ENCODE assay signal across 19 mouse cellular contexts in the genomic region with DNA sequence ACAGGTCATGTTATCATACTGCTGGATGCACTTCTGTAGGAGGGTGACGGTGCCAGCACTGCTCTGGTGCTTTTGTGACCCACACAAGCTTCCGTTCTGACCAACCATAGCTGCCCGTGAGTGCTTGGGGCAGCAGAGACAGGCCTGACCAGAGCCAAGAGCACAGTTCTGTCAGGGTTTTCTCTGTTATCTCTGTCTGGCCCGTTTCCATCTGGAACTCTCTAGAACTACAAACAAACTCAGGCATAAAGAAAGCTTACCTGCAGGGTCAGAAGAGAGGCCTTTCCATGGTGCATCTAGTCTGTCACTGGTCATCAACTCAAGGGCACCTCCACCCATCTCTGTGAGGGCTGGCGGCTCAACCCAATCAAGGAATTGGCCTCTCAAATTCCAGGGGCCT.
A peak's percentile ranks its signal among the peaks of the same experiment; 100 is the strongest.
DNase-seq lines count a peak whose midpoint lies in the region; ATAC-seq and TF ChIP-seq lines count a peak whose summit lies in the region.
"Had no signal": no experiment of that assay in that cellular context is flagged by ENCODE, and none has a peak within 500 bp of the region (broad histone marks: within the 10 kb centered on the region; RNA-seq: fewer than 3 reads in every experiment).

No protein-coding gene starts in this region.

- H3K9me3 ChIP-seq in heart, embryonic 12.5 days (replicated peaks) = no peaks in the 10 kb centered on the region
- H3K9me3 ChIP-seq: embryonic facial prominence, embryonic 13.5 days; forebrain, embryonic 12.5 days; heart, embryonic 13.5 days; hindbrain, embryonic 12.5 days had no signal

- H3K4me1 ChIP-seq in heart, embryonic 12.5 days (replicated peaks) = peaks cover 27% of the 10 kb centered on the region; the same call in 1 of the 2 replicates

- H3K36me3 ChIP-seq in heart, embryonic 12.5 days = no peaks in the 10 kb centered on the region
- H3K36me3 ChIP-seq: embryonic facial prominence, embryonic 13.5 days; forebrain, embryonic 12.5 days; heart, embryonic 13.5 days; hindbrain, embryonic 12.5 days had no signal

- H3K4me3 ChIP-seq in heart, embryonic 12.5 days = no peak overlapping the region
- no peak overlapping the region for H3K4me3 ChIP-seq in layer of hippocampus, adult 2 months
- H3K4me3 ChIP-seq: embryonic facial prominence, embryonic 13.5 days; forebrain, embryonic 12.5 days; heart, embryonic 13.5 days; hindbrain, embryonic 12.5 days had no signal

- DNase-seq in heart, adult 8-10 months (ENCODE audit: low spot score) = peak; percentile 16
- DNase-seq in layer of hippocampus, adult 2 months (ENCODE audit: low spot score in 2 of 2) = no peak
- no peak for DNase-seq in layer of hippocampus, postnatal 36 days
- DNase-seq in heart, postnatal 14 days = peak; percentile 9 to 32
- DNase-seq in heart, postnatal 4 days = peak; percentile 39
- DNase-seq: adrenal gland, postnatal 10 days; cerebellum, adult 18-20 months; cerebellum, adult 9-11 months; cerebellum, postnatal 36 days; gastrocnemius, postnatal 10 days had no signal

- no peak overlapping the region for H3K4me2 ChIP-seq in heart, embryonic 12.5 days
- H3K4me2 ChIP-seq: embryonic facial prominence, embryonic 13.5 days; forebrain, embryonic 12.5 days; heart, embryonic 13.5 days; hindbrain, embryonic 12.5 days had no signal

- no peak overlapping the region for H3K27ac ChIP-seq in heart, embryonic 12.5 days (ENCODE audit: poor library complexity, severe bottlenecking)
- H3K27ac ChIP-seq in layer of hippocampus, adult 2 months = peak overlapping the region; percentile 81
- H3K27ac ChIP-seq: embryonic facial prominence, embryonic 13.5 days; forebrain, embryonic 12.5 days; hindbrain, embryonic 12.5 days had no signal

- no peaks in the 10 kb centered on the region for H3K27me3 ChIP-seq in heart, embryonic 12.5 days (replicated peaks)
- H3K27me3 ChIP-seq: embryonic facial prominence, embryonic 13.5 days; forebrain, embryonic 12.5 days; heart, embryonic 13.5 days; hindbrain, embryonic 12.5 days had no signal

- 75% methylated on average over 5 of the region's 5 CpGs for WGBS in heart, embryonic 12.5 days

- intact Hi-C loops in heart, postnatal 14 days (cut with DNase I) = no loop called here

- no peak for TF ChIP-seq CTCF in layer of hippocampus, adult 2 months (conservative IDR thresholded peaks at IDR 0.05)

- H3K9ac ChIP-seq in heart, embryonic 12.5 days = no peak overlapping the region
- H3K9ac ChIP-seq: embryonic facial prominence, embryonic 13.5 days; forebrain, embryonic 12.5 days; heart, embryonic 13.5 days; hindbrain, embryonic 12.5 days had no signal

- no peak for ATAC-seq in heart, embryonic 12.5 days (ENCODE audit: insufficient number of reproducible peaks, low FRiP score)
- ATAC-seq: forebrain, embryonic 16.5 days; hindbrain, embryonic 16.5 days; inflammation-experienced regulatory T-cells, adult 6 months; intestine, postnatal 0 days had no signal

Comparison
In these comparisons a context has a peak if more than half of its experiments do, and no peak if none do; other contexts are left out.
1. DNase-seq: peak in heart, adult 8-10 months (single experiment), heart, postnatal 14 days (2 of 2) and heart, postnatal 4 days (single experiment); none in layer of hippocampus, adult 2 months (0 of 2) and layer of hippocampus, postnatal 36 days (0 of 2).